Mouse (Mus musculus) urinary bladder, postnatal 0 days (tissue): ENCODE data around the gene Parp11. TPM values are rescaled to one million over a fixed set of nuclear protein-coding genes. Genes with fewer than 3 reads are reported as not detected.

Experiments used
- polyA plus RNA-seq: library from polyadenylated mRNA; unstranded; fragments of >200 nt; fragmentation: Nextera tagmentation; extraction: Ambion mirVana; gene quantifications from 2 replicates; pipeline ENCODE4 v1.2.1, GENCODE M21; 2015

Gene Parp11
- polyA plus RNA-seq = 8.1 and 8.5 TPM in 2 replicates

DNA sequence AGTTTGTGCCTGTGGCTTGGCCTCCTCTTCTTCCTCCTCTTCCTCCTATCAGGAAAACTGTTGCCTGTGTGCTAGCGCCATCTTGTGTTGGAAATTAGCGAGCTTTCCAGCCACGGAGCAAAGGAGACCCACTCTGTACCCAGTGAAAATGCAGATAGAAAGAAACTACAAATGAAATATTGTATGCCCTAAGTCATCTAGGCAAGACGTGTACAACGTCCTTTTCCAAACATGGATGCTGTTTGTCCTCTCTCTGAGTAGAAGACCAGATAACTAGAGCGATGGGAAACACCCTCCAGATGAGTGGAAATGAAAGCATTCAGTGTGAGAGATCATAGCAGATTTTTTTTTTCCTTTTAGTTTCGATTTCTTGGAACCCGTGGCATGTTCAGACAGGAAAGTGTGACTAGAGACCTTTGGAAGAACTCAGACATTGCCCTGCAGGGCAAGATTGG is at the start of gene Parp11:
Gene Parp11, plus strand, starts transcription at position 405 of the 455 bp plus-strand sequence.

Other genes with a start within 250 kb of the Parp11 start
- gene Cracr2a, start 114.5 kb downstream of the Parp11 start, polyA plus RNA-seq = 0.24 and 0.34 TPM in 2 replicates